Mouse (Mus musculus): Measurements from ENCODE around the gene Crocc2. TPM values are rescaled to one million over a fixed set of nuclear protein-coding genes. Genes with fewer than 3 reads are reported as not detected.
A peak's percentile ranks its signal among the peaks of the same experiment; 100 is the strongest.

The Crocc2 gene
- total RNA-seq, 2 experiments from 2014 or later: 0.20 to 0.42 TPM

DNA sequence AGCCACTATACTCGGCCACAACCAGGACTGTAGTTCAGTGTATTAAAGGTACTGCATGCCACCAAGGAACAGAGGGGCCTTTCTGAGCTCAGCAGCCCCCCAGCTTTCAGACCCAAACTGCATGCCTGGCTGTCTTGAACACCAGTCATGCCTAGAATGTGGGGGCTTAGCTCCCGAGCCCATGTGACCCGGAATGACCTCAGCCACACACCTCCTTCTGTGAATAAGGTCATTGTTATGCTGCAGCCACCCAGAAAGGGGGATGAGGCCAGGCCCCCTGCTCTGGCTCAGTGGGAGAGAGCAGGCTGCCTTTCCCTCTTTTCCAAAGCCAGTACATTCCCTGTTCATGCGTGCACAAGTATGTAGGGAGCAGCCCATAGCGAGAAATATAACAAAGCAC lies 46.1 kb downstream of the Crocc2 start:
- no peak for DNase-seq (ENCODE audit: low spot score in 2 of 2)

DNA sequence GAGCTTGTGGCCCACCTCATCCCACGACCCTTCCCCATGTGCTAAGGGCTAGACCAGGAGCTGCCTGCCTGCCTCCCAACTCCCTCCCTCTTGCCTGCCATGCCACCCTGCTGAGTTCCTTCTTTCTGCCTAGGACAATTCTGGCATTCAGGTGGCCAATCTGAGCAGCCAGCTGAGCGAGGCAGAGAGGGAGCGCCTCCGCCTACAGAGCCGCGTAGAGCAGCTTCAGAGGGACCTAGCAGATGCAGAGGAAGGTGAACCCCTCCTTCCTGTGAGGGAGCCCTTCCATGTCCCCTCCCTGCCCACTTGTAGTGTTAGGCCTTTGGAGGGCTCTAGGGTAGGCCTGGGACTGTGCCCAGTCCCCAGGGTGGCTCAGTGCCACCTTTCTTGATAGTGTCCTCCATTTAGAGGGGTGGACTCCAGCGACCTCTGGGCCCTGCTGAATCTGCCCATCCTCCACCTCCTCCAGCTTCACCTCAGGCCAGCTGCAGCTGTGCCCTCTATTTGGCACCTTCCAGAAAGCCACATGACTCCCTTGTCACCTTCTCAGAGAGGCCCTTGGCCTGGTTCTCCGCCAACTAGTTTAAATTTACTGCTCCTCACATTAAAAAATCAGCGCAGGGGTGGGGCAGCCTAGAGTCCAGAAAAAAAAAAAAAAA lies 48.4 kb downstream of the Crocc2 start:
- no peak for DNase-seq (ENCODE audit: low spot score in 2 of 2)

DNA sequence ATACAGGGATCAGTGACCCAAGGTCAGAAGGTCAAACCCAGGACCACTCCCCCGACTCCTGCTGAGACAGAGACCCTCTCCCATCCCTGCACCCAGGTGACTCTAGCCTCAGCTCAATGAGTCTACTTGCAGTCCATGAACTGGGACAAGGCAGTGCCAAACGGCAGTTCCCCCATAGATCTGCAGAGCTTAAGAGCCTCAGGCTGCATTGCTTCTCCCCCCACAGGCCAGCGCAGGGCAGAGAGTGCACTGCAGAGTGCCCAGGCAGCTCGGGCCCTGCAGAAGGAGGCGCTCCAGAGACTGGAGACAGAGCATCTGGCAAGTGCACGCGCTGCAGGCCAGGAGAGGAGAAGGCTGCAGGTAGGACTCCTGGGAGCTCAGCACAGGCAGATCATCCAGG lies 49.0 kb downstream of the Crocc2 start:
- no peak for DNase-seq (ENCODE audit: low spot score in 2 of 2)

DNA sequence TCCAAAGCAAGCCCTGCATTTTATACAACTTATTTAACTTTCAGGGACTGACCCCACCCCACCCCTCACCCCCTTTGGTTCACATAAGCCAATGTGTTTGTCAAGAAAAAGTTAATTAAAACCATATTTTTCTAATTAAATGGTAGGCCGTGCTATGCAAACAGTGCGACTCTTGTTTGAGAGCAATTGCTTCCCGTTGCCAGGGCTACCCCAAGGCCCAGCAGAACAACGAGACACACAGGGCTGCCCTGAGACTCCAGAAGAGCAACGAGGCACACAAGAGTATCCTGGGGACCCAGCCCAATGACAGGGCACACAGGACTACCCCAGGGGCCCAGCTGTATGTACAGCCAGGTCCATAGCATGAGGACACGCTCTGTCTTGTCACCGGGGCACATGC lies 52.3 kb downstream of the Crocc2 start:
- DNase-seq (ENCODE audit: low spot score in 2 of 2): peak in 1 of 2 experiments; percentile 27

DNA sequence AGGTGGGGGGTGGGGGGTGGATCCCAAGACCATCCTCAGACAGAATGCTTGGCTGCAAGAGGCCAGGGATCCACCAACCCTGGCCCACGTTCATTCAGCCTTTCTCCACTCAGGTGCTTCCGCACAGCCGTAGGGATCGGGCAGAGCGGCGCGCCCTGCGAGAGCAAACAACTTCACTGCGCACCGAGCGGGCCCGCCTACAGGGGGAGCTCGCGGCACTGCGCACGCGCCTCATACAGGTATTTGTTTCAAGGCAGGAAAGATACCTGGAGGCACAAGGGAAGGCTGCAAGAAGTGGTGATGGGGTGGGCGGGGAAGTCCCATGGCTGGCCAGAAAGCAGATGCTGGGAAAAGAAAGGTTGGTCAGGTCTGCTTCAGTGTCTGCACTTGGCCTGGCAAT lies 55.4 kb downstream of the Crocc2 start:
- no peak for DNase-seq (ENCODE audit: low spot score in 2 of 2)

DNA sequence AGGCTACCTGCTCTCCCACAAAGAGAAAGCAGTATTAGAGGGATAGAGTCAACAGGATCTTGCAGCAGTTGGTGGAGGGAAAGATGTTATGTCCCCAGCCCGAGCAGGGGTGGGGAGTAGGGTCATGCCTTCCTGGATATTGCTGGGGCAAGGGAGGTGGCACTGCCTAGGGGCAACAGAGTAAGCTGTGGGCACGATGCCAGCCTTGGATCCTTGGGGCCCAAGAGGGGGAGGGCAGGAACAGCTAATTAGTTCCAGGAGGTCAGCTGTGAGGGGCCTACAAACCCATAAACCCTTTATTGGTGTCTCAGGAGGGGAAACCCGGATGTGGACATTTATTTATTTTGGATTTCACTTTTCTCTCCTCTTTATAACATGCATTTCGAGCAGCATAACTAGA lies 56.7 kb downstream of the Crocc2 start:
- DNase-seq (ENCODE audit: low spot score in 2 of 2): no peak

DNA sequence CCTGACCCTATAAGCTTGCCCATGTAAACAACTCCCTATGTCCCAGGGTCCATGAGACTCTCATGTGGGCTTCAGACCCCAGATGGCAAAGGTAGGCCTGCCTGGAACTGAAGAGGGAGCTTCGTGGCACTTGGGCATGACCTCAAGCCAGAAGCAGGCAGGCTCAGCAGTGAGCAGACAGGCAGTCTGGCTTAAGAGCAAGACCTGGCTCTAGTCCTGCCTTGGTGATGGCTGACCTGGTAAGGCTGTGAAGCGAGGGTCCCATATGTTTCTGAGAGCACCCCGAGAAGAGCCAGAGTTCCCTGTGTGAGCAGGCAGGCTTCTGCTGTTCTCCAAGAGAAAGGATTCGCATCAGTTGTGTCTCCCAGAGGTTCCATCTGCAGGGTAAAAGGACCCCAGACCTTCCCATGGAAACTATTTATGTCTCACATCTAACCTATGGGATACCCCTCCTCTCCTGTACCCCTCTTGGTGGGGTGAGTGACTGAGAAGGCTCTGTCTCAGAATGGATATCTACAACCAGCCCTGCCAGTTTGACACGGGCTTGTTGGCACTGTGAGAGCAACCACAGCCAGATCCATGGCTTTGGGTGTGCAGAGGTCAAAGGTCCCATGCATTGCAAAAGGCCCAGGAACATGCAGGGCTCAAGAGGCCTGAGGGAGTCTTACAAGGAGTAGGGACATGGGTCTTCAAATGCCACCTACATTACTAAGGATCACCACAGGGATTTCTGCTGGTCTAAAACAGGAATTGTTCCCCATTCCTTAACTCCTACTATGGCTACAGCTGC lies 57.4 kb downstream of the Crocc2 start:
- no peak for DNase-seq (ENCODE audit: low spot score in 2 of 2)

DNA sequence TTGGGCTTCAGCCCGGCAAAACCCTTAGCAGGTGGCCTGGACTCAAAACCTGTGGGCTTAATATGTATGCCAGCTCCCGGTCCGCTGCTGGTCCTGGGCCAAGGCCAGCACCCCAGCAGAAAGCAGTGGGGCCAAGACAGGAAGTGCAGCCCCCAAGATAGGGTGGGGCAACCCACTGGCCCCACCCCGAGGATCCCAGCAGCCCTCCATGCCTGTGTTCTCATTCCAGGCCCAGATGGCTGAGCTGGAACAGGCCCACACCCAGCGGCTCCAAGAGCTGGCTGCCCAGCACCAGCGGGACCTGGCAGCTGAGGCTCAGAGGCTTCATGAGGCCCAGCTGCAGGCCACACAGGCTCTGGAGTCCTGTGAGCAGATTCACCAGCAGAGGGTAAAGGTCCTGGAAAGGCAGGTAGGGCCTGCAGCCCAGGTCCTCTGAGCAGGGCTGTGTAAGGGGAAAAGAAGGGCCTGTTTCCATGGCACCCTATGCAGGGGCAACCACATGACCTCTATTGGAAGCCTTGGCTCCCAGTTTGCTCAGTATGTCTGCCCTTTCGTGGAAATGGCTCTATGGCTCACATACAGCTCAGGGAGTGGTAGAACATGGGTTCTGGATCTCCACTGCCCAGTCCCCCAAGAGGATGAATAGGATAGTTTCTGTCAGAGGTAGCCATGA lies 58.9 kb downstream of the Crocc2 start:
- DNase-seq (ENCODE audit: low spot score in 2 of 2): no peak

DNA sequence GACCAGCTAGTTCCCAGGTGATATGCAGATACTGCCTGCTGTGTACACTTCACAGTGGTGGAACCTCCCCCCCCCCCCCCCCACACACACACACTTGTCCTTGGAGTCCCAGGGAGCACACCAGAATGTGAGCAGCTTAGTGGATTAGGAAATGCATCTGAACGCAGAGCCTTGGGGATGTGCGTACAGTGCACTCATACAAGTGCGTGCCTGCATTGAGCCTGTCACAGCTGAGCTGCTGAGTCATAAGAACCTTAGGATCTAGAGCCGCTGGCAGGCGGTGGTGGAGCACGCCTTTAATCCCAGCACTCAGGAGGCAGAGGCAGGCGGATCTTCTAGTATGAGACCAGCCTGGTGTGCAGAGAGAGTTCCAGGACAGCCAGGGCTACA lies 59.4 kb downstream of the Crocc2 start:
- DNase-seq (ENCODE audit: low spot score in 2 of 2): no peak

DNA sequence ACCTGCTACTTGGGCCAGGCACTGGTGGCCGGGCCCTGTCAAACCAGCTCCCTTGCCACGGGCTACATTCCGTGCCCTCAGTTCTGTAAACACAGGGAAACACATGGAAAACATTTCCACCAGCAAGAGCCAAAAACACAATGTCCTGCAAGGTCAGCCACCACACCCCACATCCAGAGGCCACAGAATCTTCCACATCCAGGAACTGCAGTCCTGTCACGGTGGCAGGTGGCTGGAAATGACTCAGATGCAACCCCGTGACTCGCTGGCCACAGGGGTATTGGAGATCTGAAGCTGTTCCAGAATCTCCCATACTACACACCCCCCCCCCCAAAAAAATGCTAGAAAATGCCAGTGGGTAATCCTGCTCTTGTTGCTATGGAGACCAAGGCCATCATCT lies 60.7 kb downstream of the Crocc2 start:
- DNase-seq (ENCODE audit: low spot score in 2 of 2): no peak

DNA sequence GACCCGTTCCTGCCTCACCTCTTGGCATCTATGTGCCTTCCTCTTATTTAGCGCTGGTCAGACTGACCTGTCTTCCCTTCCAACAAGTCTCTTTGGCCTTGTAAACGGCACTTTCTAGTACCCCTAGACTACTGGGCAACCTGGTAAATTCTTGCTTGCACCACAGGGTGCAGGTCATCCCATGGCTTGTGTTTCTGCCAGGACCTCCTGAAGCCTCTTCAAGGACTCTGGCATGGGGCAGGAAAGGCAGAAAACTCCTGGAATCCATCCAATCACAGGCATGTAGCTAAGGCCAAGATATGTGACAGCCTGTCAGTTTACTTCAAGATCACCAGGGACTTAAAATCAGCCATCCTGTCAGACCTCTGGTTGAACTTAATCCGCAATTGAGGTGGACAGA lies 61.1 kb downstream of the Crocc2 start:
- DNase-seq (ENCODE audit: low spot score in 2 of 2): no peak

DNA sequence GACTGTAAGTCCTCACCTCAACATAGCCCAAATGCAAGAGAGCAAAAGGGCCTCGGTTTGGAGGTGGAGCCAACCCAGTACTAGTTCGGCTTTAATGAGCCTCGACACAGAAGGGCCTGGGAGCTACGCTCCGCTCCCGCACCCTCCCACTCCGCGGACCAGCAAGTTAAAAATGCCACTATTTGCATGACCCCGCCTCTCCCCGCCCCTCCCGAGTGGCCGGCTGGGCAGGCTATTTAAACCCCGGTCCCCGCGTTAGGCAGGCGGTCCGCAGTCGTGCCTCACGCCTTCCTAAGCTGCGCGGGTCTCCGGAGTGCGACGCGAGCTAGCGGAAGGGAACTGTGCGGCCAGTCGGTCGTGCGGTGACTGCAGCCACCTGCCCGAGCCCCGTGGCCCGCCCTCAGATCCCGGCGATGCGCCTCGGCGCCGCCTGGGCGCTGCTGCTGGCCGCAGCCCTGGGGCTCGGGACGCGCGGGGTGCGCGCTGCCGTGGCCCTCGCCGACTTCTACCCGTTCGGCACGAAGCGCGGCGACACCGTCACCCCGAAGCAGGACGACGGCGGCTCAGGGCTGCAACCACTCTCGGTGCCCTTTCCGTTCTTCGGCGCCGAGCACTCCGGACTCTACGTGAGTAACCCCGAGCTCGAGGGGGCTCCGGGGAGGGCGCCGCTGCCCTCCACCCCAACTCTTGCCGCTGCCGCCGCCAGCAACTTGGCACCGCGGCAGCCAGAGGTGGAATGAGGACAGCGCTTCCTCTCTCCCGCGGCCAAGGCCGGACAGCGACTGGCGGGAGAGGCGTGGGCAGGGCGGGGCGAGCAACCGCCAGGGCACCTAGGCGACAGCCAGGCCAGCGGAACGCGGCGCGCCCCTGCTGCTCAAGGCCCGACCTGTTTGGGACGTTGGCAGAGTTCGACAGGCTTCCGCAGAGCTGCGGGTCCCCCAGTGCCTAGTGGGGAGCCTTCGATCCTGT lies 67.3 kb downstream of the Crocc2 start, which contains the start of gene Sned1:
TSS of gene Sned1 (plus strand) at position 266 of the 969 bp plus-strand sequence.
- peak; percentile 49 to 70 for DNase-seq (ENCODE audit: low spot score in 2 of 2)

DNA sequence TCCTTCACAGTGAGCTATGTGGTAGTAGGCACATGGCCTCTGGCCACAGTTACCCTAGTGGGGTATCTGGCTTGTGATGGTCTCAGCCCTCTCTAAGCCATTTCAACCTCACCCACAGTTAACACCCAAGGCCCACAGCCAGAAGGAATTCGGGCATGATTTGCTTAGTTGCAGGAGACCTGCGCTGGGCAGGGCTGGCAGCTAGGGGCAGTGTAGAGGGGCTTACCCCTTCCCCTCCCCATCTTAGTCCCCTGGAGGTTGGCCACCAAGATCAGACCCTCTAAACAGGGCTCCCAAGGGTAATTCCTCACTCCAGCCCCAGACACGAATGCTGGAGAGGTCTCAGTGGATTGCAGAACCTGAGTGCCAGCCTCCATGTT lies 68.0 kb downstream of the Crocc2 start:
- no peak for DNase-seq (ENCODE audit: low spot score in 2 of 2)

DNA sequence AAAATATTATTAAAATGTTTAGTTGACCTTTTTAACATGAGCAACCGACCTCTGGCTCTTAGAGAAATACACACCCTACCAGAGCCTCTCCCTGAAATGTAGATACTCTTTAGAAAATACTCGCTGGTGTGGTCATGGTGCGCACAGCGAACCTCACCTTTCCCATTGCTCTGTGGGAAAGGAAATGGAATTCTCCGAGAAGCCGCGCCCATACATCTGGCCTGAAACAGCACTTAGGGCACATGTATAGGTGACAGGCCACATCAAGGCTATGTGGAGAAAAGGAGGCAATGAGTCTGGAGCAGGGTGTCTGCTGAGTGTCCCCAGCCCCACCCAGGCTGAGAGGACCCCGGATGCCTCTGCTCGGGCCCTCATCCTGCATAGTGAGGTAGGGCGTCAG lies 69.2 kb downstream of the Crocc2 start:
- no peak for DNase-seq (ENCODE audit: low spot score in 2 of 2)

DNA sequence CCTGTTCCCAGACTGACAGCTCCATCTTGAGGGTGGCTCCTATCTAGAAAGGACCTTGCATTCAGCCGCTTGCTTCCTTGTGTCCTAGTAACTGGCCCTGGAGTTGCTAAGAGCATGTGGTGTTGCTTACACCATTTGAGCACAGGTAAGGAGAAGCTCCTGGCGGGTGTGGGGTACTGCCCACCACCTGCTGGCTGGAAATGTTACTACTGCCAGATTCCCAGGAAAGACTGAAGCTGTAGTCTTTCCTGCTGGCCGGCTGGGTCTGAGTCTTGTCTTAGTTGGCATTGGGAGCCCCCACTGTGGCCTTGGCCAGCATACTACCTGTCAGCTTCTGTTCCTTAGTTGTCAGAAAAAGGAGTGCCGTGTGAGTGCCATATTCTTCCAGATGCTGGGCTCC lies 69.7 kb downstream of the Crocc2 start:
- no peak for DNase-seq (ENCODE audit: low spot score in 2 of 2)

DNA sequence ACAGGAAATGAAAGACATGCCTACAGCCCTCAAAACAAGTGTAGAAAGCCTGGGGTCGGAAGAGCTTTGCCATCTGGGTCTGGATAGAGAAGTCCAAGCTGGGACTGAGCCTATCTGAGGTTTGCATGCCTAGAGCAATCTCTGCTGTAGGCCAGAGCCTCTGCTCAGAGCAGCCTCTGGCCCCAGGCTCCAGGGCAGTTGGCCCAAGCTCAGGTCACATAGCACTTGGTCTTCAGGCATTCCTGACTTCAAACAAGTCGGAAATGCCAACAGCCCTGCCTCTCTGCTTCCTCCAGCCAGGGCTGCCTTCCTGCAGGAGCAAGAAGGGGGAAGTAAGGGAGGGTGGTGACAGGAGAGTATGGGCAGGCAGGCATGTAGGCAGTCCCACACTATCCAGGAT lies 77.4 kb downstream of the Crocc2 start:
- no peak for DNase-seq (ENCODE audit: low spot score in 2 of 2)

DNA sequence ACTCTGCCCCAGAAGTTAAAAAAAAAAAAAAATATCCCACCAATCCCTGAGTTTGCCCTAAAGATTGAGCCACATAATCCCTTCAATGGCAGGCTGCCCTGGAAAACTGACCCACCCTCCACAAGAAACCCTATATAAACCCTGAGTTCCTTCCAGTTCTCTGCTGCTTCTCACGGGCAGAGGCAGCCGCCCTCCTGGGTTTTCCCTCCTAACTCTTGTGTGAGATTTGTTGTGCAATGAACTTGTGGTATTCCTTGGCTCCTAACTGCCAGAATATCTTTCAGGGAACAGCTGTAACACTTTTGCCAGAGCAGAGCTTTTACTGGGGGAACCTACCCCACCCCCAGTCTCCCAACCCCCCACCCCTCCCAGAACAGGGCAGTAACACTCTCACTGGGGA lies 84.1 kb downstream of the Crocc2 start:
- no peak for DNase-seq (ENCODE audit: low spot score in 2 of 2)

DNA sequence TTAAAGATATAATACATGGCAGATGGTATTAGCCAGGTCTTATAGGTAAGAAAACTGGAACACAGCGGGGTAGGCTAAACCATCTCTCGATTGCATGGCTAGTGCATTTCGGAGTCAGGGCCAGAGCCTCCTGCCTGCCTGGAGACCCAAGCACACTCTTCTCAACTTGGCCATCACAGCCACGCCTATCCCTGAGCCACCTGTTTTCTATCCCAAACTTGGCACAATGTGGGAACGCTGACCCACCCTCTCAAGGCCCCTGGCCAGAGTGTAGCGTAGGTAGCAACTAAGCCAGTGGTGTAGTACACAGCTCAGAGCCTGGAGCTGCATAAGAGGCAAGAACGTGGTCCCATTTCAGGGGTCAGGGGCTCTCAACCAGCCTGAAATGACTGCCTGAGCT lies 87.2 kb downstream of the Crocc2 start:
- no peak for DNase-seq (ENCODE audit: low spot score in 2 of 2)

DNA sequence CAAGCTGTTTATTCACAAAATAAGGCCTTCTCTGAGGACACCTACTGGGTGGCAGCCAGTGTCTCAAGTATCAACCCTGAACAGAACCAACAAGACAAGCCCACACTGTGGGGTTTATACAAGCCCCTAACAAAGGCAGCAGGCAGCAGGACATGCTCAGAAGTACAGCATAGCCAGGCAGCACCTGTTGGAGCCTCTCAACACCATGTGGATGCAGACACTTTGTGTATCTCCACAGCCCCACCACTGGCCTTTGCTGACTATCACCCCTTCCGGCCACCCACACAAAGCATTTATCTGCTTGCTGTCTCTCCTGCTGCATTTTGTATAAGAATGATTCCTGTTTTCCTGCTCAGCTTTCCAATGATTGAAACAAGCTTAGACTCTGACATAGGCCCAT lies 89.0 kb downstream of the Crocc2 start:
- DNase-seq (ENCODE audit: low spot score in 2 of 2): no peak

DNA sequence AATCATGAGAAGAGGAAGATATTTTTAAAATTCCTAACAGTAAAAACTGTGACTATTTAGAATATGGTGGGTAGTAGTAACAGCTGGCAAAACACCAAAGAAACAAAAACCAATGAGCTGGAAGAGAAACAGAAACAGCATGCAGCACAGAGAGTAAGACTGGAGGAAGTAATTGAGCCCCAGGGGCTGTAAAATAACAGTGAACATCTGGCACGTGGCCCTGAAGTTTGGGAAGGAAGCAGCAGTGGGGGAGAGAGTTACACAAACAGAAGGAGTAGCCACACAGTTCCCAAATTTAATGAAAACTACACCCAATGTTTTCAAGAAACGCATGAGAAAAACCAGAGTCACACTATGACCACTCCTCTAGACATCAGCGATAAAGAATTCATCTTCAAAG lies 98.7 kb downstream of the Crocc2 start:
- no peak for DNase-seq (ENCODE audit: low spot score in 2 of 2)

DNA sequence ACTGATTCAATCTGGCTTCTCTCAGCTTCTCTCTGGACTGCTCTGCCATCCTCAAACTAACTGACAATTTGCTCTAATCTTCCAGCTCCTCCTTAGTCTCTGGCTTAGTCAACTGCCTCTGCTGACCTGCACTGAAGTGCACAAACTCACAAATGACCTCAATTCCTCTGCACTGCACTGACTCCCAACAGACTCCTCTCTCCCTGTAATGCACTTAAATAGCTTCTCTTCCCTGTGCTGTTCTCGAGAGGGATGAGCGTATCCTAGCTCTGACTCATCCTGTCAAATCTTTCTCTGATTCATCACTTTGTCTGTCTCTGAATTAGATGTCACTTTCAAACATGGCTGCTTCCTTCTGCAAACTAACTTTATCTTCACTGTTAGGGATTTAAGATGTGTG lies 99.7 kb downstream of the Crocc2 start:
- no peak for DNase-seq (ENCODE audit: low spot score in 2 of 2)
